ENCODE assay signal across 14 mouse cellular contexts in the genomic region with DNA sequence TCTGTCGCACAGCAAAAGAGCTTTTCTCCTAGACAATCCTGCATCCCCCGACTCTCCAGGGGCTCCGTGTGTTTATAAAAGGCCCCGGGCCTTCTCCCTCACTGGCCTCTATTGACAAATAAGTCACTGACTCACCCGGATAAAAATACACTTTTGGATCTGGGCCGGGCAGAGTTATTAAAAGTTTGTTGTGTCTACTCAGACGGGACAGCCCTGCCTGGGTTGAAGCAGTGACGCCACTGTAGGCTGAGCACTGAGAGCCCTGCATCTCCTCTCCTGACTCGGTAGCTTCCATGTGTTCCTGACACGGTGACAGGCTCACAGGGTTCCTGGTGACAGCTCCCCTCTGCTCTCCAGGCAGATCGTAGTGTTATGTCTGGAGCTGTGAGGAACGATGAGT. TPM values are rescaled to one million over a fixed set of nuclear protein-coding genes. Genes with fewer than 3 reads are reported as not detected.
A peak's percentile ranks its signal among the peaks of the same experiment; 100 is the strongest.
DNase-seq lines count a peak whose midpoint lies in the region.
"Had no signal": no experiment of that assay in that cellular context is flagged by ENCODE, and none has a peak within 500 bp of the region (broad histone marks: within the 10 kb centered on the region; RNA-seq: fewer than 3 reads in every experiment).

No protein-coding gene starts in this region.

- H3K4me3 ChIP-seq in embryonic facial prominence, embryonic 10.5 days = no peak overlapping the region
- H3K4me3 ChIP-seq: limb, embryonic 13.5 days had no signal

- DNase-seq in kidney, postnatal 14 days = peak; percentile 53
- no peak for DNase-seq in kidney, adult 18-20 months
- DNase-seq in heart, adult 18-20 months = peak; percentile 82 to 85
- peak; percentile 86 to 89 for DNase-seq in heart, postnatal 10 days
- DNase-seq in lung, postnatal 4 days = peak; percentile 67 to 72
- DNase-seq in frontal cortex, postnatal 14 days (ENCODE audit: low spot score in 2 of 2) = no peak
- no peak for DNase-seq in urinary bladder, adult 2 months (ENCODE audit: low spot score)
- DNase-seq in embryonic facial prominence, embryonic 10.5 days (ENCODE audit: low spot score) = no peak
- DNase-seq: spleen, adult 18-20 months; thymus, postnatal 25 days had no signal

- peaks cover 20% of the 10 kb centered on the region for H3K4me1 ChIP-seq in embryonic facial prominence, embryonic 10.5 days

- H3K36me3 ChIP-seq in embryonic facial prominence, embryonic 10.5 days (replicated peaks) = no peaks in the 10 kb centered on the region
- H3K36me3 ChIP-seq: limb, embryonic 13.5 days had no signal

- H3K9me3 ChIP-seq in embryonic facial prominence, embryonic 10.5 days = no peaks in the 10 kb centered on the region
- H3K9me3 ChIP-seq: limb, embryonic 13.5 days had no signal

- H3K27me3 ChIP-seq in embryonic facial prominence, embryonic 10.5 days (replicated peaks; ENCODE audit: low read depth, poor library complexity, severe bottlenecking) = peaks cover 56% of the 10 kb centered on the region

- intact Hi-C loops in heart, postnatal 10 days (cut with DNase I) = no loop called here

- WGBS in embryonic facial prominence, embryonic 10.5 days = 64% methylated on average over 12 of the region's 12 CpGs

- no peak overlapping the region for H3K27ac ChIP-seq in embryonic facial prominence, embryonic 10.5 days (replicated peaks)
- H3K27ac ChIP-seq: limb, embryonic 13.5 days had no signal

RNA-seq across cellular contexts. Expression of a gene that starts 24.7 kb away (rescaled TPM):
- total RNA-seq in heart, adult 18-20 months (2021) = under 1 TPM; 0.10 to 0.18 TPM
- total RNA-seq in heart, postnatal 10 days (2021) = under 1 TPM; 0.27 to 0.43 TPM
- 3.4 and 5.0 TPM in 2 replicates for polyA plus RNA-seq in urinary bladder, adult 2 months (2012; rRNA removed)
- polyA plus RNA-seq in embryonic facial prominence, embryonic 10.5 days (2016; fragmentation: Nextera tagmentation; extraction: Ambion mirVana) = 2.8 and 4.6 TPM in 2 replicates
- total RNA-seq: common myeloid progenitor, adult 5-6 weeks; layer of hippocampus, postnatal 14 days had no signal

RNA-seq across cellular contexts. Expression of a gene that starts 36.4 kb away (rescaled TPM):
- 1 to 10 TPM; 1.7 to 1.9 TPM for total RNA-seq in heart, adult 18-20 months (2021)
- 1 to 10 TPM; 4.0 TPM for total RNA-seq in heart, postnatal 10 days (2021)
- polyA plus RNA-seq in urinary bladder, adult 2 months (2012; rRNA removed) = 0.47 and 1.0 TPM in 2 replicates
- polyA plus RNA-seq in embryonic facial prominence, embryonic 10.5 days (2016; fragmentation: Nextera tagmentation; extraction: Ambion mirVana) = 11.7 and 15.2 TPM in 2 replicates
- total RNA-seq: common myeloid progenitor, adult 5-6 weeks; monocyte, adult 5-6 weeks had no signal

RNA-seq across cellular contexts. Expression of a gene that starts 44.2 kb away (rescaled TPM):
- total RNA-seq in heart, adult 18-20 months (2021) = 10 to 100 TPM; 12.7 to 13.0 TPM
- 10 to 100 TPM; 13.2 to 15.5 TPM for total RNA-seq in heart, postnatal 10 days (2021)
- polyA plus RNA-seq in urinary bladder, adult 2 months (2012; rRNA removed) = 95.5 and 139 TPM in 2 replicates
- 68.2 and 72.3 TPM in 2 replicates for polyA plus RNA-seq in embryonic facial prominence, embryonic 10.5 days (2016; fragmentation: Nextera tagmentation; extraction: Ambion mirVana)

Comparison
In these comparisons a context has a peak if more than half of its experiments do, and no peak if none do; other contexts are left out.
1. DNase-seq: peak in kidney, postnatal 14 days (single experiment), heart, adult 18-20 months (2 of 2), heart, postnatal 10 days (2 of 2) and lung, postnatal 4 days (2 of 2); none in kidney, adult 18-20 months (single experiment), frontal cortex, postnatal 14 days (0 of 2), urinary bladder, adult 2 months (single experiment) and embryonic facial prominence, embryonic 10.5 days (single experiment).